Mouse (Mus musculus) layer of hippocampus, adult 2 months (tissue): ENCODE results near the gene Mrpl36. TPM values are rescaled to one million over a fixed set of nuclear protein-coding genes. Genes with fewer than 3 reads are reported as not detected.

Experiments
- DNase-seq, 2 experiments: peaks; one replicate each; pipeline ENCODE4 v3.0.0; 2022; ENCODE audit warnings: low spot score in 2 of 2
- H3K27ac ChIP-seq: fragments of 200-600 bp; 2 replicates; pipeline ENCODE4 v1.8.1; 2022
- H3K4me3 ChIP-seq: fragments of 200-600 bp; 2 replicates; pipeline ENCODE4 v1.8.1; 2022; ENCODE audit warnings: mild to moderate bottlenecking
- CTCF ChIP-seq: fragments of 200-600 bp; conservative IDR thresholded peaks from 2 replicates; pipeline ENCODE4 v1.8.1; 2022; ENCODE audit warnings: antibody characterized with exemption, mild to moderate bottlenecking, moderate library complexity
- total RNA-seq, 2 experiments: library from RNA; stranded (reverse); gene quantifications; 2 replicates each; pipeline ENCODE4 v1.2.3; 2021

Mrpl36 gene
- total RNA-seq, 2 experiments from 2014 or later, result 34.3 to 40.8 TPM

DNA sequence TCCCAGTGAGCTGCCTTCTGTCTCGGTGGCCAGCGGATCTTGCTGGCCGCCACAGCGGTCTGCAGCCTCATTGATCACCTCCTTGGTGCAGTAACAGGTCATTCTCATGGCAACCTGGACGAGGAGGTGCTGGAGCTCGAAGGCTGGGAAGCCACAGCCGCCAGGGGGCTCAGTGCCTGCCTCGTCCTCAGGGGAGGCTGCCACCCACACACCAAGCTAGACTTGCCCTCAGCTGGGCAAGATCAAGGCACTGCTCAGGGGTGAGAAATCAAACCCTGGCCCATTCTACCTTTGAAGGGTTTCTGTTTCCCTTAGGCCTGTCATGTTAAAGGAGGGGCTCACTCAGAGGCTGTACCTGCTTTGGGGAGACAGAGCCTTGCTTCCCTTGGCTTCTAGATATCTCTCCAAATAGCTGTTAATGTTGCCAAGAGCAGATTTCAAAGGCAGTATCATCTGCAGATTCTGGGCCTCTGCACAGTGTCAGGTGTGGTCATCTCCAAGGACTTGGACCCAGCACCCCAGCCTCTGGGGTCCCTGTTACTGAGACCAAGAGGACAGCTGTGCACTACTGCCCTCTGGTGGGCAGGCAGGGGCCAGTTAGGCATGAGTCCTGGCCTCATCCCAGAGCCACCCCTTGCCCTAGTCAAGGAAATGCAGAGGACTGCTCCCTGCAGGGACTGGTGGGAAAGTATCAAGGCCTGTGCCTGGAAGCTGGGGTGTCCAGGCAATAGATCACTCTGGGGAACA lies 18.0 kb upstream of the Mrpl36 start:
- H3K27ac ChIP-seq, result no peak overlapping the region
- DNase-seq, result peak in 1 of 2 experiments; percentile 38
- peak; percentile 75 for TF ChIP-seq CTCF
- H3K4me3 ChIP-seq, result no peak overlapping the region

GRCm38 (mm10) chr13:73320048-73320447 lies 8.3 kb upstream of the Mrpl36 start:
- Histone ChIP-seq H3K4me3 (no peak overlapping the region), H3K27ac (no peak overlapping the region)
- DNase-seq, result no peak
- TF ChIP-seq CTCF, result no peak

DNA sequence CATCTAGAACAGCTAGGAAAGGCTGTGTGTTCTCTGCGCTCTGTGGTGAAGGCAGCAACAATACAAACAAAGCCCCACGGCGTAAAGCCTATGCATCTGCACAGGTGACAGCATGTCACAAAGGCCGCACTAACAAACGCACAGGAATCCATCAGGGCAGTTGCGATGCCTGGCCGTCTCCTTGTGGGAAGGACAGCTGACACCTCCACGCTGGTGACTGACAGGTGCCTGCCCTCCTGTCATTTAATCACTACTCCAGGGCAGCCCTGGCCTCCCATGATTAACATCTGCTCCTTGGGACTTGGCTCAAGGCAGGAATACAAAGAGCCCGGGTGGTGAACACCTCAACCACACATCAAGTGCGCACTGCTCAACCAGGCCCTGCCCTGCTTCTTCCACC lies 5.7 kb upstream of the Mrpl36 start:
- TF ChIP-seq CTCF, result no peak
- no peak overlapping the region for H3K4me3 ChIP-seq
- DNase-seq, result no peak
- H3K27ac ChIP-seq, result no peak overlapping the region

DNA sequence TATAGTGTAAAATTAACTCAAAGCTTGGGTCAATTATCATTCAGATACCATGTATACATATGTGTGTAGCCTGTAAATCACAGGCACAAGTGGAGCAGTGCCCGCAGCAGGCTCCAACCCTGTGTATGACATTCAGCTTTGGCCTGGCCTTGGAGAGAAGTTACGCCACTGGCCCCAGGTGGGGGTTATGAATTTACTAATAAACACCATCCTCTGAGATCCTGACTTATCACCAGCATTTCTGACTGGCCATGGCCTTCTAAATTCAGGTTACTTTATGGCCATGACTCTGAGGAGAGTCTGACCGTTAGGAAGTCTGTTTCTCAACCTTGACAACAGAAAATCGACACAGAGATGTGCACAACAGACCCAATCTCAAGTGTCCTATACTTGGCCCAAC lies 4.9 kb upstream of the Mrpl36 start:
- TF ChIP-seq CTCF, result no peak
- Histone ChIP-seq H3K27ac (no peak overlapping the region), H3K4me3 (no peak overlapping the region)
- DNase-seq, result no peak

- Histone ChIP-seq H3K4me3 (peak overlapping the region; percentile 93), H3K27ac (peak overlapping the region; percentile 94)
- TF ChIP-seq CTCF, result peak; percentile 23; the same call in 1 of the 2 replicates
- peak; percentile 85 to 86 for DNase-seq
Measured at GRCm38 (mm10) chr13:73330844-73331501, 2.7 kb downstream of the Mrpl36 start.

DNA sequence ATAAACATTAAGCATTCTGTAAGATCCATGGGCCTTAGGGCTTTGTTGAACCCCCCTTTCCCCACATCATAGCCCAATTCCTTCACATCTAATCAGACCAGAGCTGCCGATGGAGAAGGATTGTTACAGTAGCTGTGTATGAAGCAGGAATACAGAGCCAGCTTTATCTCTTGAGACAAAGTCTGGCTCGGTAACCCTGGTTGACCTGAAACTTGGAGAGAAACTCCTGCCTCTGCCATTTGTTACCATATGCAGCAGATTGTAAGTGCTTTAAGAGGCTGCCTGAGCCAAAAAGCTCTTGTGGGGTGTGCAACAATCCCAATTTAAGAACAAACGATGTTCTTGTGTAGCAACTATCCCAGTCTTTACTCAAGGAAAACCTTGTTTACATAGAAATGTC lies 3.4 kb downstream of the Mrpl36 start:
- no peak for TF ChIP-seq CTCF
- peak overlapping the region; percentile 93 for H3K4me3 ChIP-seq
- H3K27ac ChIP-seq, result peak overlapping the region; percentile 94; the same call in 1 of the 2 replicates
- no peak for DNase-seq

GRCm38 (mm10) chr13:73336753-73337152 lies 8.4 kb downstream of the Mrpl36 start:
- TF ChIP-seq CTCF, result no peak
- Histone ChIP-seq H3K4me3 (no peak overlapping the region), H3K27ac (no peak overlapping the region)
- DNase-seq, result no peak

DNA sequence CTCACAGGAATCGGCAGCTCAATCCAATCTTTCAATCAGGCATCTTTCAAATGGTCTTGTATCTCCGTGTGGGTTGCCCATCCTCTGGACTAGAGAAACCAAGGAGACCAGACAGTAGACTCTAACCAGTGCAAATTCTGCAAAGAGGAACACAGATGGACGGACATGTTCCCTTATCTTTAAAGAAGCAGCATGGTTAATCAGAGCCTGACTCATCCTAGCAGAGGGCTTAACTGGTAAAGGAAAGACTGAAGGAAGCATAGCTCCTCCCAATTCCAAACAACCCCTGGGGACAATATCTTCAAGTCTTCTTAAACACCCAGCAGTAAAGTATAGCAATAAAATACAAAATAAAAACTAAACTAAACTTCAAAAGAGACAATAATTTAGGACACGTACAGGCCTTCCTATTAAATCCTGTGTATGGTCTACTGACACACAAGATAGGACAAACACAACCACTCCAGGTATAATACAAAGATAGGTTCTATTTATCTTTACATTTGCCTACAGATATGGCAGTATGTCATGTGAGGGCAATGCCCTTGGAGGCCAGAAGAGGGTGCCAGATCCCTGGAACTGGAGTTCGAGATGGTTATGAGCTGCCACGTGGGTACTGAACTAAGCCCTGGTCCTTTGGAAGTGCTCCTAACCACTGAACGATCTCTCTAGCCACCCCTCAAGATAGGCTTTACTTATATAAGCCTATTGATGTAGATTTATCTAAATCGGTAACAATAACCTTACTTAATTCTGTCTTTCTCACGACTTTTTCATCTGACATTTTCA lies 17.0 kb downstream of the Mrpl36 start:
- no peak for DNase-seq
- no peak overlapping the region for H3K27ac ChIP-seq
- H3K4me3 ChIP-seq, result no peak overlapping the region
- peak; percentile 59 for TF ChIP-seq CTCF

DNA sequence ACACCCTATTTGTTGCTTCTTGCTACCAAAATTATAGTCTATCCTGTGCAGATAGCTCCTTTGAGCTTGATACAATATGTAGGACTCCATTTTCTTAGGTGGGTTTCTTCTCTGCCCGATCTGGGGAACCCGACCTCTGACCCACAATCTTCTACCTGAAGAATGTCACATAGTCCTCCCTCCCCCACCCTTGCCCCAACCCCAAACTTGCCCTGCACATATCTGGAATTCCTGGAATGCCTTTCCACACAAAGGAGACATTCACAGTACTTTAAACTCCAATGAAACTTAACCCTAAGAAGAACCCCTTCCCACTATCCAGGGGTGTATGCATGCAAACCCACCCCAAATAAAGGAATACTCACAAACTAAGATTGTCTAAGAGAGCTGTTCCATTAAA lies 17.8 kb downstream of the Mrpl36 start:
- H3K4me3 ChIP-seq, result no peak overlapping the region
- H3K27ac ChIP-seq, result no peak overlapping the region
- DNase-seq, result no peak
- TF ChIP-seq CTCF, result no peak

DNA sequence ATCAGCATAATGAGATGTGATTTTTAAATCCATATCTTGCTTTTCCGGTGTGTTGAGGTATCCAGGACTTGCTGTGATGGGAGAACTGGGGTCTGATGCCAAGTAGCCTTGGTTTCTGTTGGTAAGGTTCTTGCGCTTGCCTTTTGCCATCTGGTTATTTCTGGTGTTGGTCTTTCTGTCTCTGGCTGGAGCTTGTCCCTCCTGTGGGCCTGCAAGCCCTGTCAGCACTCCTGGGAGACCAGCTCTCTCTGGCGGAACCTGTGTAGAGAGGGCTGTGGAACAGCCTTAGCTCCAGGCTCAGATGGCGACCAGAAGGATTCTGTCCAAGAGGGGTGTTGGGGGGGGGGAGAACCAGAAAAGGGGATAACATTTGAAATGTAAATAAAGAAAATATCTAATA lies 18.4 kb downstream of the Mrpl36 start:
- no peak overlapping the region for H3K27ac ChIP-seq
- TF ChIP-seq CTCF, result no peak
- DNase-seq, result no peak
- H3K4me3 ChIP-seq, result no peak overlapping the region

GRCm38 (mm10) chr13:73347171-73347570 lies 18.9 kb downstream of the Mrpl36 start:
- TF ChIP-seq CTCF, result no peak
- no peak overlapping the region for H3K27ac ChIP-seq
- no peak for DNase-seq
- H3K4me3 ChIP-seq, result no peak overlapping the region

DNA sequence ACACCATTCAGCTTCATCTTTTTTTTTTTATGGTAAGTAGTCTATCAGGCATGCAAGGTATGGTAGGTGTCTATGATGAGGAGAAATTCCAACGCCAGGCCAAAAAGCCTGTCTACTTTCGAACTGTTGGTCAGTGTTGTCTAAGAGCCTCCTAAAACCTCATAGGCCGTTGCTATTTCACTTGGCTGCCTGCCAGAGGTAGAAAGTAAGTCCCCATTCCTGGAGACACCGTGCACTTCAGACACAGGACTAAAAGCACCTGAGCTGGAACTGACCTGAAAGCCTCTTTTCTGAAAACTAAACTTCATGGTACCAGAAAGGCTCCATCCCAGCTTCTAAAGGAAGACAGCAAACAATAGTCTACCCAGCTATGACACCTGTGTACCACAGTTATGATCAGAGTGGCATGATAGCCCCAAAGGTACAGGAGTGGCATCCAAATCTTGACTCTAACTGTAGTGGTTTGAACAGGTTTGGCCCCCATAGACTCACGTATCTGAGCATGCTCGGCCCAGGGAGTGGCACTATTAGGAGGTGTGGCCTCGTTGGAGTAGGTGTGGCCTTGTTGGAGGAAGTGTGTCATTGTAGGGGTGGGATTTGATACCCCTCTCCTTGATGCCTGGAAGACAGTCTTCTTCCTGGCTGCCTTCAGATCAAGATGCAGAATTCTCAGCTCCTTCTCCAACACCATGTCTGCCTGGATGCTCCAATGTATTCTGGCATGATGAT lies 19.8 kb downstream of the Mrpl36 start:
- no peak for DNase-seq
- Histone ChIP-seq H3K4me3 (no peak overlapping the region), H3K27ac (no peak overlapping the region)
- TF ChIP-seq CTCF, result no peak

DNA sequence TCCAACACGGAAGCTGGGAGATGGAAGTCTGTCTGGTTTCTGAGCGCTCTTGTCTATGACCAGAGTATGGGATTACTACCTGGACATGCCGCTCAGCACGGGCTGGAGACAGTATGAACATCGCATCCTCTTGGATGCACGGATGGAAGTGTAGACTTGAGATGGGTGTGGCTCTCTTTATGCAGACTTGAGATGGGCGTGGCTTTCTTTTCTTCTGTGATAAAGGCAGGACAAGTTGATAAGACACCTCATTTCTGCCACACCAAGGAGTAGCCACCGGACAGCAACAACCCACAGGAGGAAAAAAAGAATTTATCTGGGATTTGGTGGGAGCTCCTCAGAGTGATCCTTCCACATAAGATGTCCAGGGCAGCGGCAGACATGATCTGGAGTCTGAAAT lies 22.4 kb downstream of the Mrpl36 start:
- Histone ChIP-seq H3K4me3 (no peak overlapping the region), H3K27ac (no peak overlapping the region)
- no peak for DNase-seq
- TF ChIP-seq CTCF, result no peak
